In genomic region chr10:79959412-79959811, GRCm38 (mm10) we compare ENCODE assay signal across 11 mouse cellular contexts. TPM values are rescaled to one million over a fixed set of nuclear protein-coding genes. Genes with fewer than 3 reads are reported as not detected.
A peak's percentile ranks its signal among the peaks of the same experiment; 100 is the strongest.
DNase-seq lines count a peak whose midpoint lies in the region; ATAC-seq and TF ChIP-seq lines count a peak whose summit lies in the region.
"Not testable (repeated sequence)": the region's sequence is repeated elsewhere in the genome, so short reads cannot be mapped to it uniquely, and the experiment has no call there.
"Had no signal": no experiment of that assay in that cellular context is flagged by ENCODE, and none has a peak within 500 bp of the region (broad histone marks: within the 10 kb centered on the region; RNA-seq: fewer than 3 reads in every experiment).

No protein-coding gene starts in this region.

- H3K4me3 ChIP-seq in embryonic facial prominence, embryonic 14.5 days (ENCODE audit: low read depth, low read length) = peak overlapping the region; percentile 99
- peak overlapping the region; percentile 27; the same call in 1 of the 2 replicates for H3K4me3 ChIP-seq in heart, adult 2 months
- peak overlapping the region; percentile 91; the same call in 1 of the 2 replicates for H3K4me3 ChIP-seq in hindbrain, embryonic 15.5 days
- peak overlapping the region; percentile 92 for H3K4me3 ChIP-seq in kidney, postnatal 0 days (replicated peaks; ENCODE audit: low read depth, low read length)
- H3K4me3 ChIP-seq in liver, embryonic 15.5 days (replicated peaks) = peak overlapping the region; percentile 85
- H3K4me3 ChIP-seq in midbrain, embryonic 14.5 days (replicated peaks; ENCODE audit: low read depth, low read length) = peak overlapping the region; percentile 90; the same call in 1 of the 2 replicates
- peak overlapping the region; percentile 96 for H3K4me3 ChIP-seq in stomach, embryonic 16.5 days (replicated peaks; ENCODE audit: low read length)

- H3K79me2 ChIP-seq in heart, adult 2 months (replicated peaks; ENCODE audit: control insufficient read depth, insufficient read depth, low read length) = not testable (repeated sequence)

- peak; percentile 57 for DNase-seq in adrenal gland, postnatal 10 days
- not testable (repeated sequence) for DNase-seq in embryonic facial prominence, embryonic 14.5 days (ENCODE audit: low spot score); kidney, postnatal 0 days (ENCODE audit: low spot score); midbrain, embryonic 14.5 days
- DNase-seq in heart, adult 2 months = peak in 1 of 2 experiments; percentile 46

- ATAC-seq in embryonic facial prominence, embryonic 14.5 days (ENCODE audit: low read depth) = 0 out of 2 replicates have a peak, but pooled peaks have one; percentile 31
- ATAC-seq in hindbrain, embryonic 15.5 days (ENCODE audit: low FRiP score, low read depth); kidney, postnatal 0 days (replicated peaks; ENCODE audit: low FRiP score, low read depth); liver, embryonic 15.5 days (ENCODE audit: insufficient read depth); midbrain, embryonic 14.5 days (ENCODE audit: low FRiP score, low TSS enrichment); stomach, embryonic 16.5 days (ENCODE audit: insufficient read depth, low FRiP score): not testable (repeated sequence)

- H3K9me3 ChIP-seq in embryonic facial prominence, embryonic 14.5 days (ENCODE audit: control insufficient read depth, low read length); hindbrain, embryonic 15.5 days; kidney, postnatal 0 days (replicated peaks; ENCODE audit: low read length); liver, embryonic 15.5 days (replicated peaks); midbrain, embryonic 14.5 days (ENCODE audit: control insufficient read depth, low read length); stomach, embryonic 16.5 days (replicated peaks; ENCODE audit: control insufficient read depth, low read length): not testable (repeated sequence)

- TF ChIP-seq CTCF in heart, adult 2 months (IDR thresholded peaks at IDR 0.05); kidney, postnatal 0 days (IDR thresholded peaks at IDR 0.05; ENCODE audit: low read depth): not testable (repeated sequence)

- intact Hi-C loops in heart, adult 2 months (cut with DNase I) = loop anchor here (2.0 kb wide), 1 partner anchor 67 kb away; no protein-coding TSS in a partner anchor

- not testable (repeated sequence) for H3K27ac ChIP-seq in embryonic facial prominence, embryonic 14.5 days (replicated peaks; ENCODE audit: low read depth, low read length); hindbrain, embryonic 15.5 days (replicated peaks); kidney, postnatal 0 days; midbrain, embryonic 14.5 days (replicated peaks; ENCODE audit: low read depth, low read length); stomach, embryonic 16.5 days (ENCODE audit: low read length)
- H3K27ac ChIP-seq in heart, adult 2 months = peak overlapping the region; percentile 78
- 0 out of 2 replicates have a peak overlapping the region, but pooled peaks have one; percentile 55 for H3K27ac ChIP-seq in liver, embryonic 15.5 days (replicated peaks)

- TF ChIP-seq EP300 in heart, adult 2 months (IDR thresholded peaks at IDR 0.05; ENCODE audit: insufficient read depth, low read depth, low read length) = not testable (repeated sequence)

- WGBS in embryonic facial prominence, embryonic 14.5 days = 32% methylated on average over 10 of the region's 10 CpGs
- WGBS in heart, adult 2 months = 28% methylated on average over 10 of the region's 10 CpGs
- WGBS in hindbrain, embryonic 15.5 days = 35% methylated on average over 10 of the region's 10 CpGs
- WGBS in kidney, postnatal 0 days = 27% methylated on average over 10 of the region's 10 CpGs
- WGBS in liver, embryonic 15.5 days (ENCODE audit: insufficient replicate concordance) = 35% methylated on average over 8 of the region's 10 CpGs
- WGBS in midbrain, embryonic 14.5 days = 36% methylated on average over 10 of the region's 10 CpGs
- 30% methylated on average over 10 of the region's 10 CpGs for WGBS in stomach, embryonic 16.5 days

- not testable (repeated sequence) for H3K4me1 ChIP-seq in embryonic facial prominence, embryonic 14.5 days (ENCODE audit: control insufficient read depth, insufficient read depth, low read length); heart, adult 2 months (ENCODE audit: control insufficient read depth, insufficient read depth, low read length); kidney, postnatal 0 days (replicated peaks; ENCODE audit: insufficient read depth, low read length); midbrain, embryonic 14.5 days (ENCODE audit: control insufficient read depth, insufficient read depth, low read length); stomach, embryonic 16.5 days (ENCODE audit: control insufficient read depth, insufficient read depth, low read length)
- peaks cover 12% of the 10 kb centered on the region for H3K4me1 ChIP-seq in hindbrain, embryonic 15.5 days (replicated peaks)
- peaks cover 39% of the 10 kb centered on the region for H3K4me1 ChIP-seq in liver, embryonic 15.5 days (replicated peaks)

- not testable (repeated sequence) for H3K9ac ChIP-seq in embryonic facial prominence, embryonic 14.5 days (ENCODE audit: low read depth, low read length); heart, adult 2 months (ENCODE audit: low read depth, low read length); hindbrain, embryonic 15.5 days; kidney, postnatal 0 days (ENCODE audit: low read depth, low read length); liver, embryonic 15.5 days; midbrain, embryonic 14.5 days (replicated peaks; ENCODE audit: low read length); stomach, embryonic 16.5 days (ENCODE audit: low read length)

- not testable (repeated sequence) for TF ChIP-seq POLR2A in heart, adult 2 months (IDR thresholded peaks at IDR 0.05; ENCODE audit: insufficient read depth, low read depth, low read length)

- not testable (repeated sequence) for H3K27me3 ChIP-seq in embryonic facial prominence, embryonic 14.5 days (replicated peaks; ENCODE audit: control insufficient read depth, insufficient read depth, low read length); heart, adult 2 months (ENCODE audit: control insufficient read depth, insufficient read depth, low read length); hindbrain, embryonic 15.5 days; kidney, postnatal 0 days (ENCODE audit: insufficient read depth, low read length); liver, embryonic 15.5 days; midbrain, embryonic 14.5 days (ENCODE audit: control insufficient read depth, insufficient read depth, low read length); stomach, embryonic 16.5 days (ENCODE audit: control insufficient read depth, insufficient read depth, low read length)

- H3K4me2 ChIP-seq in embryonic facial prominence, embryonic 14.5 days (ENCODE audit: low read depth, low read length) = peak overlapping the region; percentile 87
- peak overlapping the region; percentile 84 for H3K4me2 ChIP-seq in hindbrain, embryonic 15.5 days
- peak overlapping the region; percentile 89 for H3K4me2 ChIP-seq in kidney, postnatal 0 days (ENCODE audit: low read length)
- peak overlapping the region; percentile 92 for H3K4me2 ChIP-seq in liver, embryonic 15.5 days
- H3K4me2 ChIP-seq in midbrain, embryonic 14.5 days (ENCODE audit: low read length) = peak overlapping the region; percentile 82; the same call in 1 of the 2 replicates
- peak overlapping the region; percentile 29; the same call in 1 of the 2 replicates for H3K4me2 ChIP-seq in stomach, embryonic 16.5 days (ENCODE audit: low read depth, low read length)

- H3K36me3 ChIP-seq in embryonic facial prominence, embryonic 14.5 days (ENCODE audit: control insufficient read depth, insufficient read depth, low read length) = peaks cover 21% of the 10 kb centered on the region
- H3K36me3 ChIP-seq in heart, adult 2 months (ENCODE audit: control insufficient read depth, insufficient read depth, low read length); kidney, postnatal 0 days (ENCODE audit: insufficient read depth, low read length); stomach, embryonic 16.5 days (ENCODE audit: control insufficient read depth, insufficient read depth, low read length): not testable (repeated sequence)
- H3K36me3 ChIP-seq in hindbrain, embryonic 15.5 days = peaks cover 12% of the 10 kb centered on the region
- peaks cover 30% of the 10 kb centered on the region for H3K36me3 ChIP-seq in liver, embryonic 15.5 days (replicated peaks)
- H3K36me3 ChIP-seq in midbrain, embryonic 14.5 days (ENCODE audit: control insufficient read depth, insufficient read depth, low read length) = peaks cover 23% of the 10 kb centered on the region

RNA-seq across cellular contexts. Expression of gene Wdr18, which starts 0.5 kb away (rescaled TPM):
- 10 to 100 TPM; 32.4 to 34.9 TPM for total RNA-seq in adrenal gland, postnatal 10 days (2021)
- polyA plus RNA-seq in embryonic facial prominence, embryonic 14.5 days (2014; fragmentation: Nextera tagmentation; extraction: Ambion mirVana) = 97.4 and 100 TPM in 2 replicates
- 10 to 100 TPM; 27.8 to 29.4 TPM for total RNA-seq in heart, adult 2 months (2021)
- polyA plus RNA-seq in heart, adult 2 months (2012; rRNA removed) = 31.7 and 32.2 TPM in 2 replicates
- polyA plus RNA-seq in hindbrain, embryonic 15.5 days (2015; fragmentation: Nextera tagmentation; extraction: Ambion mirVana) = 93.6 and 94.7 TPM in 2 replicates
- polyA plus RNA-seq in kidney, postnatal 0 days (2015; fragmentation: Nextera tagmentation; extraction: Ambion mirVana) = 78.9 and 81.9 TPM in 2 replicates
- 46.3 and 48.4 TPM in 2 replicates for polyA plus RNA-seq in liver, embryonic 15.5 days (2015; fragmentation: Nextera tagmentation; extraction: Ambion mirVana)
- 89.6 and 117 TPM in 2 replicates for polyA plus RNA-seq in midbrain, embryonic 14.5 days (2014; fragmentation: Nextera tagmentation; extraction: Ambion mirVana)
- 76.7 and 86.9 TPM in 2 replicates for polyA plus RNA-seq in stomach, embryonic 16.5 days (2015; fragmentation: Nextera tagmentation; extraction: Ambion mirVana)

RNA-seq across cellular contexts. Expression of gene Grin3b, which starts 11.1 kb away (rescaled TPM):
- total RNA-seq in adrenal gland, postnatal 10 days (2021) = under 1 TPM; 0.27 to 0.36 TPM
- 0.37 and 0.56 TPM in 2 replicates for polyA plus RNA-seq in embryonic facial prominence, embryonic 14.5 days (2014; fragmentation: Nextera tagmentation; extraction: Ambion mirVana)
- total RNA-seq in heart, adult 2 months (2021) = under 1 TPM; 0.20 to 0.31 TPM
- 0.20 and 0.29 TPM in 2 replicates for polyA plus RNA-seq in heart, adult 2 months (2012; rRNA removed)
- polyA plus RNA-seq in hindbrain, embryonic 15.5 days (2015; fragmentation: Nextera tagmentation; extraction: Ambion mirVana) = 0.29 and 0.34 TPM in 2 replicates
- 0.17 and 0.20 TPM in 2 replicates for polyA plus RNA-seq in kidney, postnatal 0 days (2015; fragmentation: Nextera tagmentation; extraction: Ambion mirVana)
- 0.10 TPM in 1 of 2 replicates, not detected in the other for polyA plus RNA-seq in liver, embryonic 15.5 days (2015; fragmentation: Nextera tagmentation; extraction: Ambion mirVana)
- 0.39 and 0.53 TPM in 2 replicates for polyA plus RNA-seq in midbrain, embryonic 14.5 days (2014; fragmentation: Nextera tagmentation; extraction: Ambion mirVana)
- polyA plus RNA-seq in stomach, embryonic 16.5 days (2015; fragmentation: Nextera tagmentation; extraction: Ambion mirVana) = 0.21 and 0.45 TPM in 2 replicates
- total RNA-seq: heart, postnatal 10 days; megakaryocyte progenitor cell, adult 5-6 weeks had no signal
- polyA plus RNA-seq: large intestine, adult 2 months had no signal

RNA-seq across cellular contexts. Expression of gene Tmem259, which starts 24.7 kb away (rescaled TPM):
- 100 to 1,000 TPM; 143 to 146 TPM for total RNA-seq in adrenal gland, postnatal 10 days (2021)
- polyA plus RNA-seq in embryonic facial prominence, embryonic 14.5 days (2014; fragmentation: Nextera tagmentation; extraction: Ambion mirVana) = 20.6 and 22.3 TPM in 2 replicates
- 100 to 1,000 TPM; 109 to 124 TPM for total RNA-seq in heart, adult 2 months (2021)
- polyA plus RNA-seq in heart, adult 2 months (2012; rRNA removed) = 184 and 220 TPM in 2 replicates
- 24.5 and 27.3 TPM in 2 replicates for polyA plus RNA-seq in hindbrain, embryonic 15.5 days (2015; fragmentation: Nextera tagmentation; extraction: Ambion mirVana)
- 23.7 and 26.6 TPM in 2 replicates for polyA plus RNA-seq in kidney, postnatal 0 days (2015; fragmentation: Nextera tagmentation; extraction: Ambion mirVana)
- polyA plus RNA-seq in liver, embryonic 15.5 days (2015; fragmentation: Nextera tagmentation; extraction: Ambion mirVana) = 8.4 and 11.0 TPM in 2 replicates
- polyA plus RNA-seq in midbrain, embryonic 14.5 days (2014; fragmentation: Nextera tagmentation; extraction: Ambion mirVana) = 20.7 and 28.4 TPM in 2 replicates
- polyA plus RNA-seq in stomach, embryonic 16.5 days (2015; fragmentation: Nextera tagmentation; extraction: Ambion mirVana) = 5.6 TPM in 2 replicates

RNA-seq across cellular contexts. Expression of gene Cnn2, which starts 29.0 kb away (rescaled TPM):
- 10 to 100 TPM; 46.8 to 57.8 TPM for total RNA-seq in adrenal gland, postnatal 10 days (2021)
- polyA plus RNA-seq in embryonic facial prominence, embryonic 14.5 days (2014; fragmentation: Nextera tagmentation; extraction: Ambion mirVana) = 293 and 304 TPM in 2 replicates
- 10 to 100 TPM; 30.2 to 39.3 TPM for total RNA-seq in heart, adult 2 months (2021)
- 52.5 and 60.7 TPM in 2 replicates for polyA plus RNA-seq in heart, adult 2 months (2012; rRNA removed)
- polyA plus RNA-seq in hindbrain, embryonic 15.5 days (2015; fragmentation: Nextera tagmentation; extraction: Ambion mirVana) = 29.4 and 33.6 TPM in 2 replicates
- polyA plus RNA-seq in kidney, postnatal 0 days (2015; fragmentation: Nextera tagmentation; extraction: Ambion mirVana) = 221 and 261 TPM in 2 replicates
- polyA plus RNA-seq in liver, embryonic 15.5 days (2015; fragmentation: Nextera tagmentation; extraction: Ambion mirVana) = 44.5 and 45.5 TPM in 2 replicates
- 10.9 and 35.0 TPM in 2 replicates for polyA plus RNA-seq in midbrain, embryonic 14.5 days (2014; fragmentation: Nextera tagmentation; extraction: Ambion mirVana)
- polyA plus RNA-seq in stomach, embryonic 16.5 days (2015; fragmentation: Nextera tagmentation; extraction: Ambion mirVana) = 333 and 334 TPM in 2 replicates

RNA-seq across cellular contexts. Expression of gene Arid3a, which starts 32.6 kb away (rescaled TPM):
- 1 to 10 TPM; 6.3 to 8.1 TPM for total RNA-seq in adrenal gland, postnatal 10 days (2021)
- polyA plus RNA-seq in embryonic facial prominence, embryonic 14.5 days (2014; fragmentation: Nextera tagmentation; extraction: Ambion mirVana) = 3.1 and 3.5 TPM in 2 replicates
- total RNA-seq in heart, adult 2 months (2021) = 1 to 10 TPM; 1.3 to 1.5 TPM
- 0.88 and 1.7 TPM in 2 replicates for polyA plus RNA-seq in heart, adult 2 months (2012; rRNA removed)
- 2.9 and 3.2 TPM in 2 replicates for polyA plus RNA-seq in hindbrain, embryonic 15.5 days (2015; fragmentation: Nextera tagmentation; extraction: Ambion mirVana)
- 4.1 and 4.5 TPM in 2 replicates for polyA plus RNA-seq in kidney, postnatal 0 days (2015; fragmentation: Nextera tagmentation; extraction: Ambion mirVana)
- polyA plus RNA-seq in liver, embryonic 15.5 days (2015; fragmentation: Nextera tagmentation; extraction: Ambion mirVana) = 6.1 and 7.4 TPM in 2 replicates
- 2.4 and 4.0 TPM in 2 replicates for polyA plus RNA-seq in midbrain, embryonic 14.5 days (2014; fragmentation: Nextera tagmentation; extraction: Ambion mirVana)
- 4.9 and 5.2 TPM in 2 replicates for polyA plus RNA-seq in stomach, embryonic 16.5 days (2015; fragmentation: Nextera tagmentation; extraction: Ambion mirVana)

Comparison
In these comparisons a context has a peak if more than half of its experiments do, and no peak if none do; other contexts are left out.
1. H3K4me2 ChIP-seq: peak in every context shown above with its lines; median percentile 92 in liver, embryonic 15.5 days; 89 in kidney, postnatal 0 days; 87 in embryonic facial prominence, embryonic 14.5 days; 84 in hindbrain, embryonic 15.5 days; 82 in midbrain, embryonic 14.5 days; 29 in stomach, embryonic 16.5 days.
2. H3K4me3 ChIP-seq: peak in every context shown above with its lines; median percentile 99 in embryonic facial prominence, embryonic 14.5 days; 96 in stomach, embryonic 16.5 days; 92 in kidney, postnatal 0 days; 91 in hindbrain, embryonic 15.5 days; 90 in midbrain, embryonic 14.5 days; 85 in liver, embryonic 15.5 days; 27 in heart, adult 2 months.